Mouse (Mus musculus): ENCODE measurements around the gene Gm7137. TPM values are rescaled to one million over a fixed set of nuclear protein-coding genes. Genes with fewer than 3 reads are reported as not detected.
"Not testable (repeated sequence)": the region's sequence is repeated elsewhere in the genome, so short reads cannot be mapped to it uniquely, and the experiment has no call there.

The Gm7137 gene
- polyA plus RNA-seq, 1 experiment, result not detected

- no peak within 1 kb of the TSS for H3K9ac ChIP-seq (ENCODE audit: low read depth, poor library complexity, severe bottlenecking)
- H3K9me3 ChIP-seq (replicated peaks; ENCODE audit: control insufficient read depth, insufficient read depth, low read length, poor library complexity, severe bottlenecking), result peaks cover 8% of the 10 kb centered on the region
- no peaks in the 10 kb centered on the region for H3K4me1 ChIP-seq (ENCODE audit: control insufficient read depth, insufficient read depth, low read length)
- H3K4me3 ChIP-seq (ENCODE audit: low read depth, low read length), result no peak within 1 kb of the TSS
- TF ChIP-seq POLR2A (IDR thresholded peaks at IDR 0.05; ENCODE audit: insufficient read depth, low read length), result no peak
- TF ChIP-seq EP300 (IDR thresholded peaks at IDR 0.05; ENCODE audit: insufficient read depth, low read depth, low read length), result no peak
- TF ChIP-seq CTCF (IDR thresholded peaks at IDR 0.05; ENCODE audit: low read depth, low read length), result no peak
- H3K27ac ChIP-seq (ENCODE audit: insufficient read depth, low read length), result no peak within 1 kb of the TSS
- no peaks in the 10 kb centered on the region for H3K36me3 ChIP-seq (ENCODE audit: control insufficient read depth, insufficient read depth, low read length, poor library complexity, severe bottlenecking)
- H3K27me3 ChIP-seq (ENCODE audit: control insufficient read depth, insufficient read depth, low read length, poor library complexity, severe bottlenecking), result no peaks in the 10 kb centered on the region
Measured at GRCm38 (mm10) chr10:77814382-77814781, 26.4 kb upstream of the Gm7137 start, which contains the start of gene Gm2696. Gene Gm2696 (plus strand): TSS chr10:77814682.

- Histone ChIP-seq H3K9me3 (replicated peaks; ENCODE audit: control insufficient read depth, insufficient read depth, low read length, poor library complexity, severe bottlenecking) (peaks cover 20% of the 10 kb centered on the region), H3K27me3 (ENCODE audit: control insufficient read depth, insufficient read depth, low read length, poor library complexity, severe bottlenecking) (no peaks in the 10 kb centered on the region), H3K9ac (ENCODE audit: low read depth, poor library complexity, severe bottlenecking) (no peak within 1 kb of the TSS), H3K4me1 (ENCODE audit: control insufficient read depth, insufficient read depth, low read length) (no peaks in the 10 kb centered on the region), H3K27ac (ENCODE audit: insufficient read depth, low read length) (no peak within 1 kb of the TSS), H3K36me3 (ENCODE audit: control insufficient read depth, insufficient read depth, low read length, poor library complexity, severe bottlenecking) (no peaks in the 10 kb centered on the region), H3K4me3 (ENCODE audit: low read depth, low read length) (no peak within 1 kb of the TSS)
- TF ChIP-seq EP300 (IDR thresholded peaks at IDR 0.05; ENCODE audit: insufficient read depth, low read depth, low read length), result no peak
- TF ChIP-seq POLR2A (IDR thresholded peaks at IDR 0.05; ENCODE audit: insufficient read depth, low read length), result no peak
- no peak for TF ChIP-seq CTCF (IDR thresholded peaks at IDR 0.05; ENCODE audit: low read depth, low read length)
Measured at GRCm38 (mm10) chr10:77811743-77812142, 23.7 kb upstream of the Gm7137 start, which contains the start of gene Gm9507. Gene Gm9507 (minus strand): TSS chr10:77811843.

- Histone ChIP-seq H3K9ac (ENCODE audit: low read depth, poor library complexity, severe bottlenecking) (no peak overlapping the region), H3K9me3 (replicated peaks; ENCODE audit: control insufficient read depth, insufficient read depth, low read length, poor library complexity, severe bottlenecking) (peaks cover 11% of the 10 kb centered on the region), H3K27ac (ENCODE audit: insufficient read depth, low read length) (no peak overlapping the region), H3K4me1 (ENCODE audit: control insufficient read depth, insufficient read depth, low read length) (no peaks in the 10 kb centered on the region), H3K4me3 (ENCODE audit: low read depth, low read length) (no peak overlapping the region), H3K27me3 (ENCODE audit: control insufficient read depth, insufficient read depth, low read length, poor library complexity, severe bottlenecking) (no peaks in the 10 kb centered on the region), H3K36me3 (ENCODE audit: control insufficient read depth, insufficient read depth, low read length, poor library complexity, severe bottlenecking) (no peaks in the 10 kb centered on the region)
- TF ChIP-seq CTCF (IDR thresholded peaks at IDR 0.05; ENCODE audit: low read depth, low read length), result no peak
- no peak for TF ChIP-seq EP300 (IDR thresholded peaks at IDR 0.05; ENCODE audit: insufficient read depth, low read depth, low read length)
- TF ChIP-seq POLR2A (IDR thresholded peaks at IDR 0.05; ENCODE audit: insufficient read depth, low read length), result no peak
Measured at GRCm38 (mm10) chr10:77804095-77804494, 16.1 kb upstream of the Gm7137 start.

- Histone ChIP-seq H3K36me3 (ENCODE audit: control insufficient read depth, insufficient read depth, low read length, poor library complexity, severe bottlenecking) (no peaks in the 10 kb centered on the region), H3K27ac (ENCODE audit: insufficient read depth, low read length) (no peak within 1 kb of the TSS), H3K9ac (ENCODE audit: low read depth, poor library complexity, severe bottlenecking) (no peak within 1 kb of the TSS), H3K4me1 (ENCODE audit: control insufficient read depth, insufficient read depth, low read length) (no peaks in the 10 kb centered on the region), H3K9me3 (replicated peaks; ENCODE audit: control insufficient read depth, insufficient read depth, low read length, poor library complexity, severe bottlenecking) (no peaks in the 10 kb centered on the region), H3K4me3 (ENCODE audit: low read depth, low read length) (no peak within 1 kb of the TSS), H3K27me3 (ENCODE audit: control insufficient read depth, insufficient read depth, low read length, poor library complexity, severe bottlenecking) (no peaks in the 10 kb centered on the region)
- TF ChIP-seq EP300 (IDR thresholded peaks at IDR 0.05; ENCODE audit: insufficient read depth, low read depth, low read length) (no peak), CTCF (IDR thresholded peaks at IDR 0.05; ENCODE audit: low read depth, low read length) (no peak), POLR2A (IDR thresholded peaks at IDR 0.05; ENCODE audit: insufficient read depth, low read length) (no peak)
Measured at GRCm38 (mm10) chr10:77798921-77799508, 11.0 kb upstream of the Gm7137 start, which contains the start of gene Gm19668. Gene Gm19668 (minus strand): TSS chr10:77799133.

- H3K27ac ChIP-seq (ENCODE audit: insufficient read depth, low read length), result not testable (repeated sequence)
Measured at GRCm38 (mm10) chr10:77798164-77798920, 10.3 kb upstream of the Gm7137 start.

GRCm38 (mm10) chr10:77797677-77798076, 9.7 kb upstream of the Gm7137 start:
- no peak overlapping the region for H3K9ac ChIP-seq (ENCODE audit: low read depth, poor library complexity, severe bottlenecking)
- no peak overlapping the region for H3K27ac ChIP-seq (ENCODE audit: insufficient read depth, low read length)
- no peak for TF ChIP-seq POLR2A (IDR thresholded peaks at IDR 0.05; ENCODE audit: insufficient read depth, low read length)
- TF ChIP-seq EP300 (IDR thresholded peaks at IDR 0.05; ENCODE audit: insufficient read depth, low read depth, low read length), result no peak
- TF ChIP-seq CTCF (IDR thresholded peaks at IDR 0.05; ENCODE audit: low read depth, low read length), result no peak
- H3K4me1 ChIP-seq (ENCODE audit: control insufficient read depth, insufficient read depth, low read length), result no peaks in the 10 kb centered on the region
- H3K36me3 ChIP-seq (ENCODE audit: control insufficient read depth, insufficient read depth, low read length, poor library complexity, severe bottlenecking), result no peaks in the 10 kb centered on the region
- no peaks in the 10 kb centered on the region for H3K9me3 ChIP-seq (replicated peaks; ENCODE audit: control insufficient read depth, insufficient read depth, low read length, poor library complexity, severe bottlenecking)
- no peak overlapping the region for H3K4me3 ChIP-seq (ENCODE audit: low read depth, low read length)
- H3K27me3 ChIP-seq (ENCODE audit: control insufficient read depth, insufficient read depth, low read length, poor library complexity, severe bottlenecking), result no peaks in the 10 kb centered on the region

More at GRCm38 (mm10) chr10:77798164-77798920, 10.3 kb upstream of the Gm7137 start:
- H3K9ac ChIP-seq (ENCODE audit: low read depth, poor library complexity, severe bottlenecking); H3K36me3 ChIP-seq (ENCODE audit: control insufficient read depth, insufficient read depth, low read length, poor library complexity, severe bottlenecking); H3K27me3 ChIP-seq (ENCODE audit: control insufficient read depth, insufficient read depth, low read length, poor library complexity, severe bottlenecking); H3K9me3 ChIP-seq (replicated peaks; ENCODE audit: control insufficient read depth, insufficient read depth, low read length, poor library complexity, severe bottlenecking); H3K4me3 ChIP-seq (ENCODE audit: low read depth, low read length); H3K4me1 ChIP-seq (ENCODE audit: control insufficient read depth, insufficient read depth, low read length): not testable (repeated sequence)
